Mouse (Mus musculus) erythroid progenitor cell, adult 5-6 weeks (primary cell): ENCODE data around the gene Ptpra. TPM values are rescaled to one million over a fixed set of nuclear protein-coding genes. Genes with fewer than 3 reads are reported as not detected.
A peak's percentile ranks its signal among the peaks of the same experiment; 100 is the strongest.

Experiments
- ATAC-seq: replicated peaks from 2 replicates; pipeline ENCODE4 v1.8.0; 2016; ENCODE audit warnings: moderate number of reproducible peaks, mild to moderate bottlenecking, moderate TSS enrichment, inconsistent platforms; ENCODE audit not compliant: poor library complexity, low FRiP score, severe bottlenecking
- total RNA-seq, 2 experiments: library from RNA; stranded (forward) in 1 of 2; stranded (reverse) in 1 of 2; fragments of 150-400 nt in 1 of 2; fragments of 186-747, 209-891 nt in 1 of 2; gene quantifications; 2 replicates each; pipeline versions ENCODE4 v1.2.3 to v1.2.4; 2015 to 2017; ENCODE audit warnings: low replicate concordance in 2 of 2

The Ptpra gene
- total RNA-seq (2015; ENCODE audit: low replicate concordance), result 81.4 and 84.7 TPM in 2 replicates
- 153 and 160 TPM in 2 replicates for total RNA-seq (2017; ENCODE audit: low replicate concordance)

DNA sequence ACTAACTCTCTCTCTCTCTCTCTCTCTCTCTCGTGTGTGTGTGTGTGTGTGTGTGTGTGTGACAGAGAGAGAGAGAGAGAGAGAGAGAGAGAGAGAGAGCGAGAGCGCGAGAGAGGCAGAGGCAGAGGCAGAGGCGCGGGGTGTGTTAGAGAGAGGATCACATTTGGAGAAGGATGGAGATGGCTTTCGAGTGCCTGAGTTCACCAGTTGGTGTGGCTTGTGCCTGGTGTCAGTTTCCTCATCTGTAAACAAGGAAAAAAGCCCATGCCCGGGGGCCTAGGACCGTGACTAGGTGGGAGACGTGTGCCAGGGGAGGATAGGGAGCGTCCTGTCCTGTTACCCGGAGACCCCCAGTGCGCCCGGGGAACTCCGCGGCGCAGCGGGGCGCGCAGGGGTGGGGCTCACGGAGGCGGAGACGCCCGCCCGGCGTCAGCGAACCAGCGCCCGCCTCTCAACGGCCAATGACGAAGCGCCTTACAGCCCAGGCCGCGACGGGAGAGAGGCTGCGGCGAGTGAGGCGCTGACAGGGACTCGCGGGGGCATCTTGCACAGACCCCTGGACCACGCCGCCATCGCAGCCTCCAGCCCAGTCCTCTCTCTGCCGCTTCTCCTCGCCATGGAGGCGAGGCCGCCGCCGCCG lies at the start of gene Ptpra:
Ptpra (plus strand) TSS at position 485 of the 640 bp plus-strand sequence.
- ATAC-seq, result peak; percentile 96

DNA sequence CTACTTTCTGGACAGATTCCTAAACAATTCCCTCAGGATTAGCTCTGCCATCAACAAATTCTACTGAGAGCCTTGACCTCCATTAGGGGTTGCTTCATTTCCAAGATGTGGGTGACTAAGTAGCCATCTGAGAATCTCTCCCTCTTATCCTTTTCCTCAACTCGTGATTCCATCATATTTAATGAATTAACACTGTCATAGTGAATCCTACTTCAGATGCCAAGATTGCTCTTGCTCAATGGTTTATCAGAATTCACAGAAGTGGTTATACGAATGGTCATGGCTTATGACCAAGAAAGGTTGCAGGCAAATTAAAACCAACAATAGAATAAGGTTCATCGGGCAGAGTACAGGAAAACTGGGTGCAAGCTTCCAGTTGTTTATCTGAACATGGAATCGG lies 48.2 kb upstream of the Ptpra start:
- no peak for ATAC-seq

DNA sequence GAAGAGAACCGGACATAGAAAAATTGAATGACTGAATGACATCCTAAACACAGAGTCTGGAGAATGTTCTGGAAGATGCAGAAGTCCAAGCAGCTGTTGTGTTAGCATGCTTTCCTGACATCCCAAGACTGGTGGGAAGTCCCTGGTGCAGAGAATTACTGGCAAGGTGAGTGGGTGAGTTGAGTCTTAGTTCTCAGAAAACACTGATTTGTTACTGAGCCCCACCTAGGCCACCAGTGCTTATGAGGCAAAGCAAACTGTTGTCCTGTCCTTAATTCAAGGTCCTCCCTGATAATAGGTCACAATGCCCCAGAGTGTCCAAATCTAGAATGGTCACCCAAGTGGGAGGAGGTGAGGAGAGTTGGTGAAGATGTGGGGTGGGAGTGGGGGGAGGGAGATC lies 45.1 kb upstream of the Ptpra start, which contains the start of the genes Gm28372 and 1700020A23Rik:
Gm28372 (plus strand) TSS at position 301 of the 400 bp plus-strand sequence.
1700020A23Rik (plus strand) TSS at position 321 of the 400 bp plus-strand sequence.
- no peak for ATAC-seq

DNA sequence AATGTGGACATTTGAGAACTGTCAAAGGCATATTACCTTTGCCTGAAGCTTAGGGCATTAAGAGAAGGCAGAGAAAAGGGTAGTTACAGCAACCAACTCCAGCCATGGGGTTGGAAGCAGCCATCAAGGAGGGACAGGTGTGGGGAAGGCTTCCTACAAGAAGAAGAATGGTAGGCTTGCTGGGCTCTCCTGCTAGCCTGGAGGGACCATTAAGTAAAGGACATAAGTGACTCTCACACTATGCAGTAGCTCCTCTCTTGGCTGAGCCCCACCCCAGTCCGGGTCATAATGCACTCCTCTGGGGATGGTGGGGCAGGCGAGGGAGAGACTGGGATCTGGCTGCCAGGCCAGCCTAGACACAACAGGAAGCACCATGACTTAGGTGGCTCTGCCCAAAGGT lies 43.9 kb upstream of the Ptpra start, which contains the start of gene Tmem239:
Tmem239 (plus strand) TSS at position 301 of the 400 bp plus-strand sequence.
- ATAC-seq, result no peak

DNA sequence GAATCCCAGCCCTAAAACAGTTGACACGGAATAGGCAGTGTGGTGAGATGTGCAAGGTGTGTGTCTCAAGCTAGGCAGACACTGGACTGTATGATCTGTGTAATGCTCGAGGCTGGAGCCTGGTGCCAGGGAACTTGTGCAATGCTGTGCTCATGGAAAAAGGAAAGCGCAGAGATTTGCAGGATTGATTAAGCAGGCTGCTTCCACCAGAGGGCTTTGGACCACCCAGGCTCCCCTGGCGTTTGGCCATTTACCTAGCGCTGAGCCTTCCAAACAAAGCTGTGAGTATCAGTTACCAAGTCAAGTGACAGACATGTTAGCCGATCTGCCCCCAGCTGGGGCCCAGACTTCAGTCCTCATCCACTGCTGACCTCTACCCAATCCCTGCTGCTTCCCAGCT lies 41.9 kb upstream of the Ptpra start:
- ATAC-seq, result no peak

DNA sequence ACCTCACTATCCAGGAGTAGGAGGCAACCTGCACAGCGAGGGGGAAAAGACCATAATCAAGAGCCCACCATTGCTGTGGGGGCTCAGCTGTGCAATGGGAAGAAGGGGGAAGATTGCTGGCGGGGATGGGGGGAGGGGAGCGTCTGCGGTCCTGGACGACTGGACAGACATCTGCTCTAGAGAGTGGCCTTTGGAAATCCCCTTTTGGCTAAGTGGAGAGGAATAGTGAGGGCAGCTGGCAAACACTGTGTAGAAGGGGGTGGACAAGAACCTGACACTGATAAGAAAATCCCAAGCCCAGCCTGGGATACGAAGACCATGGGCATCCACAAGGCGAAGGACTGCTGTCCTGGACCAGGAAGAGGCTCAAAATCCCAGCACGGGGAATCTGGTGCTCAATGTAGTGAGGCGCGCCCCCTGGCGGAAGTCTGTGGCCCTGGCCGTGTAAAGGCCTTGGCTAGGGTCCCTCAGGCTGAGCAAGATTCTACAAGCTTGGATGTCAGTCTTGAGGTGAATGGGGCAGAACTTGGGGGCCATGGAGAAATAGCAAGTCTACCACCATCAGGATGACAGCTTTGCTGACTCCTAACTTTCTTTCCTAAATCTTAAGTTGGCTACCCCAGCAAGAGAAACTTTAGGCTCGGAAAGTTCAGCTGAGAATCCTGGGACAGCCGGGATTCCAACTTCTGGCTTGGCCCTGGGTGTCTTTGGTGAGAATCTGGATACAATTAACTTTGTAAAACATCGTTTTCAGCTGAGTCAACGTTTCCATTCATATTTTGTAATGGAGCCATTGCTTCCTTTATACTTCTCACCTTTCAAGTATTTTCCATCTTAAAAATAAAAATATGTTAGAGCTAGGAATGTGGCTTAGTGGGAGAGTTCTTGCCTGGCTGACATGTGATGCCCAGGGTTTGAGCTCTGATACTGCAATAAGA lies 38.3 kb upstream of the Ptpra start:
- ATAC-seq, result peak; percentile 72

DNA sequence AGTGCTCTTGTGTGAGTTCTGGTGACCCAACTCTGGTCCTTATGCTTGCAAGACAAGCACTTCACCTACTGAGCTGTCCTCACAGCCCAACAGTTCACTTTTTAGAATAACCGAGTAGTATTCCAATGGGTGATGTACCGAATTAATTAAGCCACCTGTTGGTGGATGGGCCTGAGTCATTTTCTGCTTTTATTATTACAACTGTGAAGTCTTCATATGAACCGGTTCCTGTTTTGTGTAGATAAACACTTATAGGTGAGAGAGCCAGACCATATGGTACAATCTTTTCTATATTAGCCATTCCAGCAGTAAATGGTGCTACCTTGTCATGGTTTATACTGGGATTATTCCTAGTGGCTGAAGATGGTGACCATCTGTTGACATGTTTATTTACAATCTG lies 37.3 kb upstream of the Ptpra start:
- no peak for ATAC-seq

DNA sequence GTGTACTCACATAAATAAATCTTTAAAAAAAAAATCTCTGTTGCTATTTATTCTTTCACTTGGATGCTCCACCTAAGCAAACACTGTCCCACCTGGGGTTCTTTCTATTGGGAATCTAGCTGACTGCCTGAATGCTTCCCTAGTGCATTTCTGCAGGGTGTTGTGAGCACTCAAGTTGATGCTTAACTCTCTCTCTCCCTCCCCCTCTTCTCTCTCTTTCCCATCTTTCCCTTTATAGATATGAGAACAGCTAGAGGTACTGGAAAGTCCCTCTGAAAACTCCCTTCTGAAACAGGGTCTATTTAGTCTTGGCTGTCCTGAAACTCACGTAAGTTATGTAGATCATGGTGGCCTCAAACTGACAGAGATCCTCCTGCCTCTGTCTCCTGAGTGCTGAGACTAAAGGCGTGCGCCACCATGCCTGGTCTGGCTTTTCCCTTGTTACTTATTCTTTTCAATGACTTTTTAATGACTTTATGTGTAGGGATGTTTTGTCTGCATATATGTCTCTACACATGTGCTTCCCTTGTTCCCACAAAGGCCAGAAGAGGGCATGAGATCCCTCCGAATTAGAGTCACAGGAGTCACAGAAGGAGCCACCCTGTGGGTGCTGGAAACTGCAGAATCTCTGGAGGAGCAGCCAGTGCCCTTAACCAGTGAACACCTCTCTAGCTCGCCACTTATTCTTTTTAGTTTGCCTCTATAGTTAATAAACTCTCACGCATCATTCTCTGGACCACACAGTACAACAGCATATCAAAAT lies 35.8 kb upstream of the Ptpra start:
- no peak for ATAC-seq

DNA sequence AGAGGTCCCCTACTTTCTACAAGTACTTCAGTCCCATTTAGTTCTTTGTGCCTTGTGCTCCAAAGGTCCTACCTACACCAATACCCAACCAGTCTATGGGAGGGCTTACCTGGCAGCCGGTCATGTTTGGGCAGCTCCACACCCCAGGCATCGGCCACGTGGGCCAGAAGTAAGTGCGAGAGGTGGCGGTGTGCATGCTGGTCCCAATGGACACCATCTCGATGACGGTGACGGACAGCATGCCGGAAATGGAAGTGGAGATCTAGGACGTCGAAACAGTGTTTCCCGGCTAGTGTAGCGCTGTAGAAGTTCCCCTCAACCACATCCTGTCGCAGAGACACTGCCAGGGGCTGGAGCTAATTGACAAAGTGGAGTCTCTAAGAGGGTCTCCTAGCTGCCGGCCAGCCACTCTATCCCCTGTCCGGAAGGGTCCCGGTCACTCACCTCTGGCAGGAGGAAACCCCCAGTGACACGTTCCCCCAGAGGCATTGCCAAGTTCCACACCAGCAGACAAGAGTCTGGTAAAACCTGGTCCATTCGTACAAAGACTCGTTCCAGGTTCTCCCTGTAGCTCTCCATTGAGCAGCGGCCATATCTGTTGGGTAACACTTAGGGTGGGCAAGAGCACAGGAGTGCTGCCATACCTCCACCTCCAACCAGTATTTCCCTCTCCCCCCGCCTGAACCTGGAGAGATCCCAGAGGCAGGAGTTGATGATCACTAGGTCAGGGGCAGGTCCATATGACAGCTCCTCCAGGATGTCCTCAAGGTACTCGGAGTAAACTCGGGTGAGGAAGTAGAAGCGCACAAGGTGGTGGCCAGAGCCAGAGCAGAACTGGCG lies 28.1 kb upstream of the Ptpra start:
- ATAC-seq, result no peak

DNA sequence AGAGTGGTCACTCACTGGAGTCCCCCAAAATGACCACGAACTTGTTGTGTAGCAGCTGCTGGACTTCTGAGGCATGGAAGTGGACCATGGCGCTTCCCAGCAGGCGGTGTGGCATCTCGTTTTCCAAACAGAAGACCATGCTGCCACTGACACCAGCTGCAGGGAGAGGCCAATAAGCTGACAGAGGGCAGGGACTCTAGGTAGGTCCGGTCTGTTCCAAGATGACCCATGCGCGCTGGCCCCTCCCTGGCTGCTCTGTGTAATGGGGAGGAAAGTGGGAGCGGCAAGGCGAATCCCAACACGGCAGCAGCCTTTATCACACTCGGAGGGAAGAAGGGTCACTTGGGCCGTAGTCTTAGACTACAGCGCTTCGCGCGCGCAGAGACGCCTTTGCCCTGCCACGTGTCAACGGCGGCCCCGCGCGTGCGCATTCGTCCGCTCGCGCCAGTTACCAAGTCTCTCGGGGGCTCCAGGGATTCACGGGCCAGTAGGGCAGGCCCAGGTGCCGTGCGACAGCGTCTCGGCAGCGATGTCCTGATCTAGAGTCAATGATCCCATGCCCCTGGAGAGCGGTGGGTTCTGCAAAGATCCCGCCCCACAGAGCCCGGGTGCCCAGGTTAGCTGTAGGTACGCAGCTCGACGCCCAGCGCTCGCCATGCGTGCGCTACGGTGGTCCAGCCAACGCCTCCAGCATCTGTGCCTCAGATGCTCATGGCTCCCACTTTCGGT lies 26.5 kb upstream of the Ptpra start:
- ATAC-seq, result peak; percentile 56

DNA sequence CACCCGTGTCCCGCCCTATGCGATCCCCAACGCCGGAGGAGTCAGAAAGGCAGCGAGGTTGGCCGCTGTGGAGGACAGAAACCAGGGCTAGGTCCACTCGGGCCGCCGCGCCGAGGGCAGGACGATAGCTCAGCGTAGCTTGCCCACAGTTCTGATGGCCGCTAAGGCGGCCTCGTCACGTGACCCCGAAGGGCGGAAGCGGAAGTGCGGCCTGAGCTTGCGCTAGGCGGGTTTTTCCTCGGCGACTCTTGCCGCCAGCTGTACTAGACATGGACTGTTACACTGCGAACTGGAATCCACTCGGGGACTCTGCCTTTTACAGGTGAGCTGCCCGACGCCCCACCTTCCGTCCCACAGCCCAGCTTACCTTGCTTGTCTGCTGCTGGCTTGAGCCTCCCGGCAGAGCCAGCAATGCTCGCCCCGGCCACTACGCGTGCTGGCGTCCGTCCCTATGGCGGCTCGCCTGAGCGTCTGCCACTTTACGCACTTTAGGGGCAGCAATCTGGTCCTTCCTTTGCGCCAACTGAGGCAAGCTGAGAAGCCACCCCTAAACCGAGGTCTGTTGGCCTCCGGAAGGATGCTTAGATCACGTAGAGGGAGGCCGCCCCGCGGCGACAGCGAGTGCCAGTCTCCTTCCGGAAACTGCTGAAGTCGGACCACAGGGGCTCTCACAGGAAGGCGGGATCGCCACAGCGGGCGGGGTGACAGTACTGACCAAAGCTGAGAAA lies 25.8 kb upstream of the Ptpra start, which contains the start of the genes Vps16 and Pced1a:
Vps16 (plus strand) TSS at position 214 of the 728 bp plus-strand sequence.
Pced1a (minus strand) TSS at position 576 of the 728 bp plus-strand sequence.
- peak; percentile 93 for ATAC-seq

DNA sequence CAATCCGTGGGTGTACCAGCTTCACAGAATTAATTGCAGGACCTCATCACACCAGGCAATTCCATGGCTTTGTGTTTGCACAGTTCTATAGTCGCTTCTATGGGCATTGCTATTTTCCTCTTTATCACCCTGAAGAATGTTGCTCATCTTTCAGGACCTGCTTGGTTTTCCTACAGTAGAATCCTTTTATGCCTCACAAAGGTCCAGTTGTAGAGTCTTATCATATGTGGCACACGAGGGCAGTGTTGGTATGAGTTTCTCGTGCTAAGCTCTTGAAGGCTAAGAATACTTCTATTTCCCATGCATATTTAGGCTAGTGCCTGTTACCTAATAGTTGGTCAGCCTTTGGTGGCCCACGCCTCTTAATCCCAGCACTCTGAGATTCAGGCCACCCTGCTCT lies 25.0 kb upstream of the Ptpra start:
- ATAC-seq, result no peak

DNA sequence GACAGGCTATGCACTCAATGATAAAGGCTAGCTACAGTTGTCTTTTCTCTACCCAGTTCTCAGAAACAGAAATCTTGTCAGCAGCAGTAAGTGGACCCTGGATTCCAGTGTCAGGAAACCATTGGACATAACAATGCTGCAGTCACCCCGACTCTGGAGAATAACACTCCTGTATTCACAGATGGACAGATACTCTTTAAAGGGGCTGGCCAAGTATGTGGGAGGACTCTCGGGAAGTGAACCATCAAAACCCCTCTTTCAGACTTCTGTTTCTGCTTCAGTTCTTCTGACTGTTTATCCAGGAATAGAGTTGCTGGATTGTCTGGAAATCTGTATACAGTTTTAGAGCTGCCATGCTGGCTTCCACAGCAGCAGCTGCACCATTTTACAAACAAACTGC lies 20.2 kb upstream of the Ptpra start:
- no peak for ATAC-seq

DNA sequence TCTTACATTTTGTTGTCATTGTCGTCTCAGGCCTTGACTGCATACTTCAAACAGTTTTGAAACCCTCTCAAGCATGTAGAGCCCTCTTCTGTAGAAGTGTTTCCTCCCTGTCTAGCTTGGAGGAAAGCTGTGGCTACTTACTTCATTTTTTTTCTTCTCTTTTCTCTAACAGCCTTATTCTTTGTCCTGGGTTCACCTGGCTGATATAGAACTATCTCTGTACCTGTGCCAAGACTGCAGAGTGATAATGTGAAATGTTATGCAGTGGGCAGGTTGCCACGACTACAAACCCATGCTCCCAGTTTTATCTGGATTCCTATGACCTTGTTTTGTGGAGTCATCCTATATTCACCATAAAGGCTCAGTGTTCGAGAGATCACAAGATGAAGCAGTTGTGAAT lies 19.6 kb upstream of the Ptpra start:
- ATAC-seq, result no peak

DNA sequence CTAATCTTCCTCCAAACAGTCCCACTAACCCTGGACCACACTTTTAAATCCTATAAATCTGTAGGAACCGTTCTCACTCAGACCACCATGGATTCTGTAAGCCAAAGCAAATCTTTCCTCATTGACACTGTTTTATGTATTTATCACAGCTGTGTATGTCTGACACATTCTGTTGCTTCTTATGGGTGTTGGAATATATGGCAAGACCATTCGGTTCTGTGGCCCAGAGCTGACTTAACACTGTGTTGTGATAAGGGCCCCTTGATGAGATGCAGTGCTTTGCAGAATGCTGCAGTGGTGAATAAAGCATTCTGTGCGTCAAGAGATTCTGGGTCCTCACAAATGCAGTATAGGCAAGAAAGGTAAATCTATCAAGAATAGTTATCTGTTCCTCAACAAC lies 17.9 kb upstream of the Ptpra start:
- ATAC-seq, result no peak

DNA sequence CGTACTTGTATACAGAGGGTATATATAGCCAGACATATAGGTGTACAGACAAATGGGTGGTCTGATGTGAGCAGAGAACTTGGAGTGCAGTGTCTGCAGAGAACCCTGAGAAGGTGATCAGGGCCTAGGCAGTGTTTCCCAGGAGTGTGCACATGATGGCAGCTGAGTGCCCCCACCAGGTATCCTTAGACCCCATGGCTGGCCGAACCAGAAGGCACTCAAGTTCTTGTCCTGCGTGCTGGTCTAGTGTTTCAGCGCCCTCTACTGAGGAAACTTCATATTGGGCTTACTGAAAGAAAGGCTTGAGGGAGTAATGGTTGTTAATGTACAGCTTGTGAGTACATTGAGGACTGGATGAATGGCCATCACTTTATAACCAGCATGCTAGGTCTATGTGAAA lies 16.9 kb upstream of the Ptpra start:
- ATAC-seq, result 0 out of 2 replicates have a peak, but pooled peaks have one; percentile 43

DNA sequence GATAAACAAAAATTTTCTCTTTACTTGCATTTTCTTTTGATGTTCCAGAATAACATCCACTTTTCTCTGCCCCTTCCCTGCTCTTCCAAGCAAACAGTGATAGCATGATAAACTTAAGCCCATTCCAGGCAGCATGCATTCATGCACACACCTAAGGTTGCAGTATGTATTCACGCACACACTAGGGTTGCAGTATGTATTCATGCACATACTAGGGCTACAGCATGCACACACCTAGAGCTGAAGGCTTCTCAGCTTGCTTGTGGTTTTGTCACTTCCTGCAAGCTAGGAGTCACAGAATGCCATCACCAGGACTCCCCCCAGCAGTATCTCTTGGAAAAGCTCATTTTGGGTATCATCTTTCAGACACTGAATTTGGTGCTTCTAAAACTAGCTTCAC lies 13.3 kb upstream of the Ptpra start:
- ATAC-seq, result no peak

DNA sequence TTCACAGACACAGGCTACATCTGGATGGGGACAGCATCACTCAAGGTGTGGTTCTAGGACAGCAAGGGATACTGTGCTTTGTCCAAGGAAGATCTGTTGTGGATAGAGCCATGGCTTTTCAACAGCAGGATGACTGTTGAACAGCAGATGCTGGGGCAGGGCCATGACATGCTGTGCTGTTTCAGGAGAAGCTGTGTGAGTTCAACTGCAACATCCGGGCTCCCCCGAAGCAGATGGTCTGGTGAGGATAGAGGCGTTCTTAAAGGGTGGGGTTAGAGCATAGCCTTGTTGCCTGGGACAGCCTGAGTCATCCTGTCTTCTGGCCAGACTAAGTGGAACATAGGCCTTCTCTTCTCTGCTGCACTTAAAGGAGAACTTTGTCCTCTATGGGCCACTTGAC lies 11.2 kb upstream of the Ptpra start:
- no peak for ATAC-seq
